Mouse (Mus musculus) midbrain, embryonic 11.5 days (tissue): ENCODE data around the gene Rab3d. TPM values are rescaled to one million over a fixed set of nuclear protein-coding genes. Genes with fewer than 3 reads are reported as not detected.

ENCODE experiments used
- ATAC-seq: fragments of 200-750 bp; cut with Nextera tagmentation; 2 replicates; pipeline ENCODE4 v1.8.0; 2017; ENCODE audit warnings: moderate TSS enrichment, moderate library complexity; ENCODE audit not compliant: low FRiP score
- DNase-seq: peaks from one replicate; pipeline ENCODE4 v3.0.0; 2015; ENCODE audit warnings: low spot score; ENCODE audit errors: missing footprints
- H3K27ac ChIP-seq: fragments of 300-500 bp; sonication (generic); 2 replicates; pipeline ENCODE4 v1.5.1; 2014; ENCODE audit warnings: low read depth, low read length
- H3K27me3 ChIP-seq: fragments of 300-500 bp; sonication (generic); 2 replicates; pipeline ENCODE4 v1.6.1; 2014; ENCODE audit warnings: mild to moderate bottlenecking, low read length, moderate library complexity, mixed read lengths; ENCODE audit not compliant: control insufficient read depth, insufficient read depth
- H3K36me3 ChIP-seq: fragments of 300-500 bp; sonication (generic); 2 replicates; pipeline ENCODE4 v1.6.1; 2014; ENCODE audit warnings: mild to moderate bottlenecking, low read length, moderate library complexity, mixed read lengths; ENCODE audit not compliant: control insufficient read depth, insufficient read depth
- H3K4me1 ChIP-seq: fragments of 300-500 bp; sonication (generic); 2 replicates; pipeline ENCODE4 v1.6.1; 2014; ENCODE audit warnings: low read length; ENCODE audit not compliant: control insufficient read depth, insufficient read depth
- H3K4me2 ChIP-seq: fragments of 300-500 bp; sonication (generic); 2 replicates; pipeline ENCODE4 v1.6.1; 2014; ENCODE audit warnings: mild to moderate bottlenecking, moderate library complexity
- H3K4me3 ChIP-seq: fragments of 300-500 bp; sonication (generic); 2 replicates; pipeline ENCODE4 v1.5.1; 2014; ENCODE audit warnings: low read depth, low read length
- H3K9ac ChIP-seq: fragments of 300-500 bp; sonication (generic); 2 replicates; pipeline ENCODE4 v1.6.1; 2014; ENCODE audit warnings: low read length
- H3K9me3 ChIP-seq: fragments of 300-500 bp; sonication (generic); 2 replicates; pipeline ENCODE4 v1.6.1; 2016; ENCODE audit warnings: low read length; ENCODE audit not compliant: control insufficient read depth
- WGBS: fragments of 180-500 bp; shearing (Covaris S2); extraction: QIAGEN DNeasy Blood & Tissue Kit; methylation state at CpG from one replicate; pipeline ENCODE4 v1.1.7; 2014; 5-methylcytosine and 5-hydroxymethylcytosine counted together
- polyA plus RNA-seq: library from polyadenylated mRNA; unstranded; fragments of >200 nt; fragmentation: Nextera tagmentation; extraction: Ambion mirVana; gene quantifications from 2 replicates; pipeline ENCODE4 v1.2.1, GENCODE M21; 2014

Rab3d gene
- polyA plus RNA-seq, 1 experiment from 2014 or later = 9.1 TPM

DNA sequence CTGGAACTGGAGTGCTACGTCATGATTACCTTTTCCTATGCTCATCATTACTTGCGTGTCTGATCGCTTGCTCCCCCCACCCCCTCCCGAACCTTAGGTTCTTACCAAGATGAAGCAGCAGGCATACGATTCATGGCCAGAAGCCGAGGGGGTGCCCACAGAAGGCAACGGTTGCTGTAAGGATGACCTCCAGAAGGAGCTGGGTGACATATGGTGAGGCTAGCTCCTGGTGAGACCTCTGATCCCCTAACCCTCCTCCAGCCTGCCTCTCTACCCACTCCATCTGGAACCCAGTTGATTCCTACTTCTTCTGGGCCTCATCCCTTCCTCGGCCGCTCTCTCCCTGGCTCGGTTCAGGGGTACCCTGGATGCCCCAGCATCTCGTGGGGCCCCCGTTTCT, 16.0 kb upstream of the Rab3d start:
- Histone ChIP-seq H3K4me2 (no peak overlapping the region), H3K9ac (no peak overlapping the region), H3K9me3 (no peaks in the 10 kb centered on the region), H3K36me3 (no peaks in the 10 kb centered on the region), H3K4me1 (peaks cover 3% of the 10 kb centered on the region; the same call in 1 of the 2 replicates), H3K4me3 (no peak overlapping the region), H3K27ac (no peak overlapping the region), H3K27me3 (0 out of 2 replicates have a peak, but pooled peaks cover 3% of the 10 kb centered on the region)
- DNase-seq = no peak
- no peak for ATAC-seq
- 92% methylated on average over 12 of the region's 12 CpGs for WGBS

DNA sequence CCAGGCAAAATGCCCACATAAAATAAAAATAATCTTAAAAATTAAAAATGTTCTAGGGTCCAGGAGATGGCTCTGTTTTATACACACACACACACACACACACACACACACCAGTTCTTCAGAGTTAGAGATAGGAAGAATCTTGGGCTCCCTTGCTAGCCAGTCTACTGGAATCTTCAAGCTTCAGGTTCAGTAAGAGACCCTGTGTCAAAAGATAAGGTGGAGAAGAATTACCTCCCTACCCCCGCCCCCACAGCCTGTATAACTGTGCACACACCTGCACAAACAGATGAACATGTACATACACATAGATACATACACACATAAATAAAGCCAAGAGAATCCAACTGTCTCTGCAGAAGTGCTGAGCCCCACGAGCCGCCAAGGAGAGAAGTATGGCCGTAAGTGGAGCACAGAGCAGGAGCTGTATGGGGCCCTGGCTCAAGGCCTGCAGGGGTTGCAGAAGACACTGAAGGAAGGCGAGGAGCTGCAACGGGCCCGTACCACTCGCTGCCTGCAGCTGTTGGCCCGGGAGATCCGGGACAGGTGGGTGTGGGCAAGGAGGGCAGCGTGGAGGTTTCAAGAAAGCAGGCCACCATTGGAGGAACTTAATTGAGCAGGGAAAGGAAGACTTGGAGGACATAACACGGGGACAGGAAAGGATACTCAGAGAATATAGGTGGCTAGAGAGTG, 14.6 kb upstream of the Rab3d start:
- WGBS = 63% methylated on average over 12 of the region's 12 CpGs
- H3K4me1 ChIP-seq = peaks cover 5% of the 10 kb centered on the region; the same call in 1 of the 2 replicates

GRCm38 (mm10) chr9:21932006-21932405, 14.0 kb upstream of the Rab3d start:
- Histone ChIP-seq H3K4me3 (no peak overlapping the region), H3K27ac (no peak overlapping the region), H3K9me3 (no peaks in the 10 kb centered on the region), H3K36me3 (no peaks in the 10 kb centered on the region), H3K9ac (no peak overlapping the region), H3K4me1 (peaks cover 4% of the 10 kb centered on the region; the same call in 1 of the 2 replicates), H3K27me3 (0 out of 2 replicates have a peak, but pooled peaks cover 3% of the 10 kb centered on the region), H3K4me2 (no peak overlapping the region)
- WGBS = 71% methylated on average over 2 of the region's 2 CpGs
- ATAC-seq = no peak
- no peak for DNase-seq

More for the DNA sequence above, 14.6 kb upstream of the Rab3d start:
- H3K27me3 ChIP-seq = 0 out of 2 replicates have a peak, but pooled peaks cover 3% of the 10 kb centered on the region
- no peaks in the 10 kb centered on the region for H3K9me3 ChIP-seq
- no peak overlapping the region for H3K9ac ChIP-seq
- H3K4me2 ChIP-seq = no peak overlapping the region
- ATAC-seq (no peak), DNase-seq (peak; percentile 1)
- H3K4me3 ChIP-seq = no peak overlapping the region
- no peaks in the 10 kb centered on the region for H3K36me3 ChIP-seq
- H3K27ac ChIP-seq = no peak overlapping the region

DNA sequence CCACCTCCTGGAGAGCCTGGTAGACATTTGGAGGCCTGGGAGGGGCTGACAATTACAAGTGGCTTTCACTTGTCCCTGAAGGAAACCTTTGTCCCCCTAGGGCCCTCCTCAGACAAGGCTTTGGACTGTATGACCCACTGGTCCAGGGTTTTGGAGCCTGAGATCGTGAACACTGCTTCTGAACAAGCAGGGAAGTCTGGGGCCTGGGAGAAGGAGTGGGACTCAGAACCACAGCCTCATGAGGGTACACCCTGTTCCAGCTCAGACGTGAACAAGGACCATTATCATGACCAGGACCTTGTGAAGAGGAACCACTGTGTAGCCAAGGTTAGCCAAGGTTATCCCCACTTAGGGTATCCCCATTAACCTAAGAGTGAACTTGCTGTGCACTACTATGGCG, 11.2 kb upstream of the Rab3d start:
- H3K9me3 ChIP-seq = no peaks in the 10 kb centered on the region
- peak; percentile 31 for DNase-seq
- H3K4me3 ChIP-seq = no peak overlapping the region
- H3K27ac ChIP-seq = no peak overlapping the region
- H3K27me3 ChIP-seq = 0 out of 2 replicates have a peak, but pooled peaks cover under 1% of the 10 kb centered on the region
- H3K4me1 ChIP-seq = peaks cover 11% of the 10 kb centered on the region
- no peak overlapping the region for H3K9ac ChIP-seq
- H3K4me2 ChIP-seq = no peak overlapping the region
- no peaks in the 10 kb centered on the region for H3K36me3 ChIP-seq
- ATAC-seq = no peak
- WGBS = 79% methylated on average over 3 of the region's 3 CpGs

- no peak within 1 kb of the TSS for H3K27ac ChIP-seq
- ATAC-seq = peak; percentile 99
- no peaks in the 10 kb centered on the region for H3K9me3 ChIP-seq
- peak within 1 kb of the TSS; percentile 41 for H3K4me3 ChIP-seq
- no peaks in the 10 kb centered on the region for H3K27me3 ChIP-seq
- H3K9ac ChIP-seq = peak within 1 kb of the TSS; percentile 71
- 1% methylated on average over 28 of the region's 28 CpGs for WGBS
- H3K36me3 ChIP-seq = no peaks in the 10 kb centered on the region
- peak; percentile 98 for DNase-seq
- peak within 1 kb of the TSS; percentile 72 for H3K4me2 ChIP-seq
- peaks cover 11% of the 10 kb centered on the region for H3K4me1 ChIP-seq
These were observed 9.3 kb upstream of the Rab3d start, which contains the start of the genes Ccdc159 and Tmem205 for GRCm38 (mm10) chr9:21927208-21927753. Ccdc159 (plus strand) TSS chr9:21927471. Tmem205 (minus strand) TSS chr9:21927556.

DNA sequence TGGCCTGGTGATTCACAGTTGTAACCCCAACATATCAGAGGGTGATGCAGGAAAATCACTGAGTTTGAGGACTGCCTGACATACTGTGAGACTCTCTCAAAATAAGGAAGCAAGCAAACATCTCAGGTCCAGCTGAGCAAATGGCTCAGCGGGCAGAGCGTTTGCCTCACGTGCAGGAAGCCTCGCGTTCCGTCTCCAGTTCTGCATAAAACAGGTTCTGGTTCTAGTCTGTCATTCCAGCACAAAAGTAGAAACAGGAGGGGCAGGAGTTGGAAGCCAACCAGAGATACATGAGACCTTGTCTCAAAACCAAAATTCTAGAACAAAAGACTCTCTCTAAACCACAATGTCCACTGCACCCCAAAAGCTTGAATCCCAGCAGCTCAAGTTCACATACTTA, 8.8 kb upstream of the Rab3d start:
- H3K4me2 ChIP-seq = peak overlapping the region; percentile 72
- no peak for DNase-seq
- H3K9ac ChIP-seq = peak overlapping the region; percentile 71
- no peak overlapping the region for H3K27ac ChIP-seq
- peak overlapping the region; percentile 41 for H3K4me3 ChIP-seq
- H3K36me3 ChIP-seq = no peaks in the 10 kb centered on the region
- no peaks in the 10 kb centered on the region for H3K9me3 ChIP-seq
- ATAC-seq = no peak
- H3K27me3 ChIP-seq = no peaks in the 10 kb centered on the region
- 5% methylated on average over 6 of the region's 6 CpGs for WGBS
- peaks cover 11% of the 10 kb centered on the region for H3K4me1 ChIP-seq

GRCm38 (mm10) chr9:21926155-21926554, 8.2 kb upstream of the Rab3d start:
- ATAC-seq = no peak
- Histone ChIP-seq H3K4me2 (peak overlapping the region; percentile 72), H3K4me3 (no peak overlapping the region), H3K4me1 (peaks cover 11% of the 10 kb centered on the region), H3K9ac (0 out of 2 replicates have a peak overlapping the region, but pooled peaks have one; percentile 71), H3K36me3 (no peaks in the 10 kb centered on the region), H3K27ac (no peak overlapping the region), H3K27me3 (no peaks in the 10 kb centered on the region; the same call in 1 of the 2 replicates), H3K9me3 (no peaks in the 10 kb centered on the region)
- 85% methylated on average over 6 of the region's 6 CpGs for WGBS
- no peak for DNase-seq

DNA sequence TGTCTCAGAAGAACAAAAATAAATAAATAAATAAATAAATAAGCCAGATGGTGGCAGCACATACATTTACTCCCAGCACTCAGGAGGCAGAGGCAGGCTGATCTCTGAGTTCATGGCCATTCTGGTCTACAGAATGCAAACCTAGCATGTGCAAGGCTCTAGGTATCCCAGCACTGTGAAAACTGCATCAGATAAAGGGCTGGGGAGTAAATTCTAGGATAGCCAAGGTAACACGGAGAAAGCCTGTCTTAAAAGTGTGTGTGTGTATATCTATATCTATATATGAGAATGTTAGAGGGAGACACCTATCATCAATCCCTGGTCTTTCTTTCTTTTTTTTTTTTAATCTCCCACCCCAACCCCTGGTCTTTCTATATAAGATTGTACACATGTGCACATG, 7.5 kb upstream of the Rab3d start:
- WGBS = 91% methylated on average over 1 of the region's 1 CpGs
- Histone ChIP-seq H3K27me3 (no peaks in the 10 kb centered on the region; the same call in 1 of the 2 replicates), H3K27ac (no peak overlapping the region), H3K9me3 (no peaks in the 10 kb centered on the region), H3K4me1 (peaks cover 11% of the 10 kb centered on the region), H3K36me3 (no peaks in the 10 kb centered on the region), H3K4me2 (no peak overlapping the region), H3K9ac (no peak overlapping the region), H3K4me3 (no peak overlapping the region)
- ATAC-seq (no peak), DNase-seq (peak; percentile 53)

GRCm38 (mm10) chr9:21925034-21925433, 7.0 kb upstream of the Rab3d start:
- ATAC-seq (no peak), DNase-seq (peak; percentile 75)
- Histone ChIP-seq H3K27me3 (no peaks in the 10 kb centered on the region; the same call in 1 of the 2 replicates), H3K4me3 (no peak overlapping the region), H3K4me1 (peaks cover 11% of the 10 kb centered on the region), H3K4me2 (no peak overlapping the region), H3K27ac (no peak overlapping the region), H3K9ac (no peak overlapping the region), H3K36me3 (no peaks in the 10 kb centered on the region), H3K9me3 (no peaks in the 10 kb centered on the region)
- WGBS = 87% methylated on average over 3 of the region's 3 CpGs
